Mouse (Mus musculus) G1E-ER4 (cell line): ENCODE measurements around the gene Ndufa7. TPM values are rescaled to one million over a fixed set of nuclear protein-coding genes. Genes with fewer than 3 reads are reported as not detected.

Source experiments
- GATA1 ChIP-seq: IDR thresholded peaks from one replicate; pipeline ENCODE4 v1.8.0; 2012; ENCODE audit warnings: low read length, inconsistent platforms
- polyA plus RNA-seq: library from polyadenylated mRNA; stranded (reverse); fragments of >175 nt; gene quantifications from 2 replicates; pipeline ENCODE4 v1.2.3, GENCODE M21; 2012

Gene Ndufa7
- polyA plus RNA-seq, 1 experiment, result 678 TPM

DNA sequence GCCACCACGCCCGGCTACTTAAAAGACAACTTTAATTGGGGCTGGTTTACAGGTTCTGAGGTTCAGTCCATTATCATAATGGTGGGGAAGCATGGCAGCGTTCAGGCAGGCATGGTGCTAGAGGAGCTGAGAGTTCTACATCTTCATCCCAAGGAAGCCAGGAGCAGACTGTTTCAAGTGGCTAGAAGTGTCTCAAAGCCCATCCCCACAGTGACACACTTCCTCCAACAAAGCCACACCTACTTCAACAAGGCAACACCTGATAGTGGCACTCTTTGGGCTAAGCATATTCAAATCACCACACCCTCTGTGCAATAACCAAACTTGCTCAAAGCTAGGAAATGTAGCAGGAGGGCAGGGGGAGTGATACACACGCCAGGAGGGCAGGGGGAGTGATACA, 20.2 kb upstream of the Ndufa7 start:
- no peak for TF ChIP-seq GATA1

DNA sequence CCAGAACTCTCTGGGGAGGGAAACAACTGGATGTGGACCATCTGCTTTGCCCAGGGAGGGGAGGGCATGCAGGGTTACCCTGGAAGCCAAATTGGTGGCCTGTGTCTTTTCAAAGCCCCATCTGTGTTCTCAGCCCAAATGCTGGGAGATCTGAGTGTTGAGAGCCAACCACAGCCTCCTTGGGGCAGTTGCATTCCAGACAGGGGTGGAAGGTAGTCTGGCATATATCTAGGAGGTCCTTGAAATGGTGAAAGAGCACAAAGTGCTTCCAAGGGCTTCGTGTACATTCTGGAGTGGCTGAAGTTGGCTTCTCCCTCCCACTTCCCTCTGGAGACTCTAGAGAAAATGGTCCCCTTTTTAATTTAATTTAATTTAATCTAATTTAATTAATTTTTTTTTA, 19.6 kb upstream of the Ndufa7 start:
- TF ChIP-seq GATA1, result no peak

DNA sequence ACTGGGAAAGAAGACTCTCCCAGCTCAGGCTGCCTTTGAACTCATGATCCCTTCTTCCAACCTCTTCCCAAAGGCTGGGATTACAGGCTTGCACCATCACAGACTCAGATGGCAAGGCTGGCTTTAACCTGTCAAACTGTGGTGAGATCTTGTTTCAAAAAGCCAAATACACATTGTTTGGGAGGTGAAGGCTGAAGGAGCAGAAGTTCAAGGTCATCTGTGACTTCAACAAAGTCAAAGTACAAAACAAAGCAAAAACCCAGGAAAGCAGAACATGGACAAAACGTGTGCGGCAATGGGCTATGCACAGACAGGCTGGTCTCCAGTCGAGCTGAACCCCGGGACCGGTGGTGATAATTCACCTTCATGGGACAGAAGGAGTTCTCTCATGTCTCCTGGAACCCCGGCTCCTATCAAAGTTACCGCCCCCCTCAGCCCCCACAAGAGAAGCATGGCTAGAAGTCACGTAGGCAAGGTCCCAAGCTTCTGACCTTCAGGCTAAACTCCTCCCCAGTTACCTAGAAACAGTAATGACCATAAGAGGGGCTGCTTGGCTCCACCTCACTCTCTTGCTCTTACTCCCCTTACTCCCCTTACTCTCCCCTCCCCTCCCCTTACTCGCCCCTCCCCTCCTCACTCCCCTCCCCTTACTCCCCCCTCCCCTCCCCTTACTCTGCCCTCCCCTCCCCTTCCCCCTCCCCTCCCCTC, 17.0 kb upstream of the Ndufa7 start:
- TF ChIP-seq GATA1, result no peak

DNA sequence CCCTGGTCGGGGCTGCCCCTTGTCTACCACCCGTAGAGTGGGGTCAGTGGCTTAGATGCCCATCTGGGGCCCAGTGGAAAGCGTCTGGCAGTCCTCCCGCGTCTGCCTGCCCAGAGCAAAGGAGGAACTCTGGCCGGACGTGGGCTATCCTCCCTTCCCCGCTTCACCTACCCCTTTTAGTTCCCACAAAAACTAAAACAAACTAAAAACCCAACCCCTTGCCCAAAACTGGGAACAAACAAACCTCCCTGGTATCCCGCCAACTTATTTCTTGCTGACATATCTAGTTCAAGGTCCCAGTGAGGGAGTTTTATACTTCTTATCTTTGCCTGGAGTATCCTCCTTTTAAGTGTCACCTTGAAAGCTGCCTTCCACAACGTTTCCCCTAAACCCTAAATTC, 16.2 kb upstream of the Ndufa7 start:
- no peak for TF ChIP-seq GATA1

DNA sequence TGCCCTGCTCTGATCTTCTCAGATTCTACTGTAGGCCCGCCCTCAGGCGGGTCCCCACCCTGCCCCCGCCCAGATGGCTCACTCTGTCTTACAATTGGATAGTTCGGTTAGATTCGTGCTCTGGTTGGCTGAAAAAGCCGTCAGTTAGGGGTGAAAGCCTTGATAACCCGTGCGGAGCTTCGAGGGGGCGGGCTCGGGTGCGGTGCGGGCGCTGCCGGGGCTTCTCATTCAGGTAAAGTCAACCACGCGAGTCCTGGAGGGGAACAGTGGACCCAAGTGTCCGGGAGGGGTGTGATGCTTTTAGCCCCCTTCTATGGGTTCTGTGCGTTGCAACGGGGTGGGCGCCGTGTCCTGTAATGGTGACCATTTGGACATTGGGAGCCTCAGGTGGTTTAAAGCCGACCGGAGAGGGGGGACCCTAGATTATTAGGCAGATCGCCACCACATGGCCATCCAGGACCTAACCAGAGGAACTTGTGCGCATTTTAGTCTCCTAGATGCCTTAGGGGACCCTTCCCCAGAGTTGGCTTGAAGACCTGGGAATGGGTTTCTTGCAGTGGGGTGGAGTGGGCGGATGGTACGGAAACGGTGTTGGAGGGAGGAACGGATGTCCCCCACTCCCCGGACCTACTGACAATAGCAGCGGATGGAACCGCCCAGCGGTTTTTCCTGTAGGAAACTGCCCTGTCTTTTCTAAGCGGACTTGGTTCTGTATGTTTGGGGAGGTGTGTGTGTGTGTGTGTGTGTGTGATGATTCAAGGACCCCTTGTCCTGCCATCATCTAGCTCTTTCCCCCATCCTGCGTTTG, 13.8 kb upstream of the Ndufa7 start, which contains the start of gene Kank3:
TSS of gene Kank3 (plus strand) at position 186 of the 808 bp plus-strand sequence.
- no peak for TF ChIP-seq GATA1

DNA sequence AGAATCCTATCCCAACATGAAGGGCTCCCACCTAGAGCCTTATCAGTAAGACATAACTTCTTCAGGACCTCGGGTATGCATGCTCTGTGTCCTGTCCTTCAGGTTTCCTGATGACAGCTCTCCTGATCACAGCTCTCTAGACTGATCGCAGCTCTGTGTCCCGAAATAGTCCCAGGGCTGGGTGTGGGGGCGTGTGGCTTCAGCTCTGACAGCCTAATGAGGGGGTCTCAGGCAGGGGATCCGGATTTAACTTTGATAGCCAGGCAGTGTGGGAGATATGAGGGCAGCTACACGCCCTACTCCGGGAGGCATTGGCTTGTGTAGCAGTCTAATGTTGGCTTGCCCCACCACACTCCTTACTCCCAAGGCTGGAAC, 13.2 kb upstream of the Ndufa7 start:
- no peak for TF ChIP-seq GATA1

DNA sequence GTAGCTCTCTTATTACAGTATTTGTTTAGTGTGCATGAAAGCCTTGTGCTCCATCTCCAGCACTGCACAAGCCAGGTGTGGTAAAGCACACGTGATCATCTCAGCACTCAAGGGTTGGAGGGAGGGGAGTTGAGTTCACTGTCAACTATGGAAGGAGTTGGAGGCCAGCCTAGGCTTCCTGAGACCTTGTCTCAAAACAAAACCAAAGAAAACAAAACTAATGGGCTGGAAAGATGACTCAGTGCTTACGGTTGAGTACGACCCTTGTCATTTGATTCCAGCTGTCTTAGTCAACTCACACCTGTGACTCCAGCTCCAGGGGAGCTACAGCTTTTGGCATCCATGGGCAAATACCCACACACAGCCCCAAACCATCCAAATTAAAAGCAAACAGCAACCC, 11.9 kb upstream of the Ndufa7 start:
- TF ChIP-seq GATA1, result no peak

DNA sequence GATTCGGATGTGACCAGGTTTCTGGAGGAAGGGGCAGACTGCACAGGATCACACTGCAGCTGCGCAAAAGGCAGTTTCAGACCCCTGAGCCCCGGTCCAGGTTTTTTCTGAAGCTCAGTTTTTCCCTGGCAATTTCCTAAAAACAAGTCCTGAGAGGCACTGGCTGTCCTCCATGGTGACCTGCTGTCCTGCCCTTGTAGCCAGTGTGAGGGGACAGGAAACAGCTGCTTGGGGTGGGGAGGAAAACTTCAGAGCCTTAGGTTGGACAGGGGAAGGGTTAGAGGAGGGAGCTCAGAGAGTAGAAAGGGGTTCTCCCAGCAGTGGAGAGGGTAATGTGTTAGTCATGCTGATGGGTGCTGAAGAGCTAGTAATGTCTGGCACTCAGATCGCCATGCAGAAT, 11.4 kb upstream of the Ndufa7 start:
- no peak for TF ChIP-seq GATA1

DNA sequence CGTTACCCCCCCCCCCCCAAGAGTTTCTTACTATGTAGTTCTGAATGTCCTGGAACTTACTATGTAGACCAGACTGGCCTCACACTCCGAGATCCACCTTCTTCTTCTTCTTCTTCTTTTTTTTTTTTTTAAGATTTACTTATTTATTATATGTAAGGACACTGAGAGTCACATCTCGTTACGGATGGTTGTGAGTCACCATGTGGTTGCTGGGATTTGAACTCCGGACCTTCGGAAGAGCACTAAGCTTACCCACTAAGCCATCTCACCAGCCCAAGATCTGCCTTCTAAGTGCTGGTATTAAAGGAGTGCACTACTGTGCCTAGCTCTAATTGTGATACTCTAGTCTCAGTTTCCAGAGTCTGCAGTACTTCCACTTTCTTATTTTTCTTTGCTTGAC, 9.0 kb upstream of the Ndufa7 start:
- no peak for TF ChIP-seq GATA1

DNA sequence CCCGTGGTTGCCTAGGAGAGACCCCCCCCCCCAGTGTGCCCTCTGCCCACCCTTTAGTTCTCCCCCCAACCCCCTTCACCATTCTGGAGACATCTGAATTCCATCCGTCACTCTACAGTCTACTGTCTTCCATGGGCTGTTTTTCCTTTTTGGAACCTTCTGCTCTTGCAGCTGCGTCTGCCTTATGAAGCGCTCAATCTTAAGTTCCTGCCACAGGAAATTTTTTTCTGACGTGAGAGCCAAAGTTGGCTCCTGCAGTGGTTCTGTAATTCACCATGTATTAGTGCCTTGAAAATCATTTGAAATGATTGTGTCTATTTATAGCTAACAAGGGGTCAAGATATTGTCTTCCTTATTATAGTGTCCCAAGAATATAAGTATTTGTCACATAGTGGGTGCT, 7.8 kb upstream of the Ndufa7 start:
- TF ChIP-seq GATA1, result no peak

DNA sequence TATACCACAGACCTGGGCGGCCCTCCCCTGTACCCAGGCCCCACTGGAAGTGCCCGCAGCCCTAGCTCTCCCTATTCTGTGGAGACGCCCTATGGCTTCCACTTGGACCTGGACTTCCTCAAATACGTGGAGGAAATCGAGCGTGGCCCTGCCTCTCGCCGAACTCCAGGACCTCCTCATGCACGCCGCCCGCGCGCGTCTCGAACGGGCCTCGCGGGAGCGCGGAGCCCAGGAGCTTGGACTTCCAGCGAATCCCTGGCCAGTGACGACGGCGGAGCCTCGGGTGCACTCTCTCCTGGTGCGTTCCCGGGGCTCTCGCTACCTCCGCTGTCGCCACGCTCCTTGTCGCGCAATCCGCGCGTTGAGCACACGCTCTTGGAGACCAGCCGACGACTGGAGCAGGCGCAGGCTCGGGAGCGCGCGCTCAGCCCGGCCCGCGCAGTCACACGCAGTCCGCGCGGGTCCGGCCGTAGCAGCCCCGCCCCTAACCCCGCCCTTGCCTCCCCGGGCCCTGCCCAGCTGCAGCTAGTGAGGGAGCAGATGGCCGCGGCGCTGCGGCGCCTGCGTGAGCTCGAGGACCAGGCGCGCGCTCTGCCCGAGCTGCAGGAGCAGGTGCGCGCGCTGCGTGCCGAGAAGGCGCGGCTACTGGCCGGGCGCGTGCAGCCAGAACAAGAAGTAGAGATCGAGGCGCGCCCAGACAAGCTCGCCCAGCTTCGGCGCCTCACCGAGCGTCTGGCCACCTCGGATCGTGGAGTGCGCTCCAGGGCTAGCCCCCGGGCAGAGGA, 7.0 kb upstream of the Ndufa7 start:
- TF ChIP-seq GATA1, result no peak

DNA sequence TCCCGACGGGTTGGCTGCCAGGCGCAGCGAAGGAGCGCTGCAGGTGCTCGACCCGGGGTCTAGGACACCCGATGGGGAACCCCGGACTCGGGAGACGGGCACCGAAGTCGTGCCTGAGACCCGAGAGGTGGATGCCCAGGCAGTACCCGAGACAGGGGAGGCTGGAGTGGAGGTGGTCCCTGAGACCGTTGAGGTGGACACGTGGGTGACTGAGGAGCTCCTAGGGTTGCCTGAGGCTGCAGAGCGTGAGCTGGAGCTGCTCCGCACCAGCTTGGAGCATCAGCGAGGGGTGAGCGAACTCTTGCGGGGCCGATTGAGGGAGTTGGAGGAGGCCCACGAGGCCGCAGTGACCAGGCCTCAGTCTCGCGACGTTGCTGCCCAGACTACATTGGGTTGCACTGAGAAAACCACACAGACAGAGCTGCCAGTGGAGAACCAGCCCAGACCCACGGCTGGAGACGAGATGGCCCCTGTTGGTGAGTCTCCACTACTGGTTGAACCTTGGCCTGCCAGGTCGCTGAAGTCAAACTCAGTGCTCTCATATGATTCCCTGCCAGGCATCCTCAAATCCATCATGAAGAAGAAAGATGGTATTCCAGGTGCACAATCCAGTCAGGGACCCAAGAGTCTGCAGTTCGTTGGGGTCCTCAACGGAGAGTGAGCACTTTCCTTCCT, 6.3 kb upstream of the Ndufa7 start:
- TF ChIP-seq GATA1, result no peak

DNA sequence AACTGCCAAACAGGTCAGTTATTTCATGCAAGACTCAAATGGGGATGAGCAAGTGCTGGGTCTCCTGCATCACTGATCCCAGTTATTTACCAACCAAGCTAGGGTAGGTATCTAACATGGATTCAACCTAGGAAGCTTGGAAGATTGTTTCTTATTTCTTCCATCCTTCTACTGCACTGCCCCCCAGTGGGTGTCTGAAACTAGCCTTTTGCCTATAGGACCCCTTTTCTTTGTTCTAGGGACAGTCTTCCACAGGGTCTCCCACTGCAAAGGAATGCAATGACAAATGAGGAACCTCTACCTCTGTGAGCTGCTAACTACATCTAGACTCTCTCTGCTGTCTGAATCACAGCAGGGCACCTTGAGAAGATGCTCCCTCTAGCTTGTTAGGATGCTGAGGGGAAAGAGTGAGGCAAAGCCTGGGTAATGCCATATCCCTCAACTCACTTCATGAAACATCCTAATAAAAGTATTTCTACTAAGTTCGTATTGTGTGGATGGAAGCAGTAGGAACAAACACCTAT, 1.9 kb upstream of the Ndufa7 start:
- TF ChIP-seq GATA1, result no peak

DNA sequence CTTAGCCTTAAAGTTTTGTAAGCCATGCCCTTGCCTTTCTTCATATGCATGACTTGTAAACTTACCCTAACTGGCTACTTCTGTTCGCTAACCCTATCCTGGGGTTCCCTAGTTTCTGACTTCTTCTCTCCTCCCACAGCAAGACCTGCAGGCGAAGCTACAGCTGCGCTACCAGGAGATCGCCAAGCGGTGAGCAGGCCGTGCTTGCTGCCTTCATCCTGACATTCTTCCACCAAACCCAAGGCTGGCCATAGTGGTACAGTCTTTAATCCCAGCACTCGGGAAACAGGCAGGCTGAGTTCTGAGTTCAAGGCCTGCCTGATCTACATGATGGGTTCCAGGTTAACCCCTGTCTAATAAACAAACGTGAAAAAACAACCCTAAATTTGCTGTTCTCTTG, 1.1 kb downstream of the Ndufa7 start:
- TF ChIP-seq GATA1, result no peak

DNA sequence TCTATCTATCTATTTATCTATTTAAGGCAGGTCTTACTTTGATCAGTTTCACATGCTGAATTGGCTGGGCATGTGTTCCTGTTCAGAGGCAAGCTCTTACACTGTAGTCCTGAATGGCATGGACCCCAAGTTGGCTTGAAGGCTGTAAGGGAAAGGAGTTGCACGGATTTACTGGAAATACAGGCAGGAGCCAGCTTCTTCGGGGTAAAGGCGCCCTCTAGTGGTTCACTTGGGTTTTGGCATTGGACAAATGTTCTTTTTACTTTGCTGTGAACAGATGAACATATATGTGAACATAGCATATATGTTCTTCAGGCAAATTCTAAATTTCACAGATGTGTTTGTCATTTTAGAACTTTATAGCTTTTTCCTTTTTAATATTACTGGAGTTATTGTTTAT, 2.5 kb downstream of the Ndufa7 start:
- no peak for TF ChIP-seq GATA1
